Mouse (Mus musculus): ENCODE measurements around the gene Serhl. TPM values are rescaled to one million over a fixed set of nuclear protein-coding genes. Genes with fewer than 3 reads are reported as not detected.
"Not testable (repeated sequence)": the region's sequence is repeated elsewhere in the genome, so short reads cannot be mapped to it uniquely, and the experiment has no call there.

Gene Serhl
- polyA plus RNA-seq, 1 experiment from 2014 or later = 30.2 TPM

GRCm38 (mm10) chr15:83112898-83113297 lies 23.6 kb downstream of the Serhl start:
- H3K9ac ChIP-seq (replicated peaks; ENCODE audit: low read depth, low read length) = no peak overlapping the region
- WGBS = 3% methylated on average over 9 of the region's 11 CpGs
- ATAC-seq = peak; percentile 62; the same call in 1 of the 2 replicates

DNA sequence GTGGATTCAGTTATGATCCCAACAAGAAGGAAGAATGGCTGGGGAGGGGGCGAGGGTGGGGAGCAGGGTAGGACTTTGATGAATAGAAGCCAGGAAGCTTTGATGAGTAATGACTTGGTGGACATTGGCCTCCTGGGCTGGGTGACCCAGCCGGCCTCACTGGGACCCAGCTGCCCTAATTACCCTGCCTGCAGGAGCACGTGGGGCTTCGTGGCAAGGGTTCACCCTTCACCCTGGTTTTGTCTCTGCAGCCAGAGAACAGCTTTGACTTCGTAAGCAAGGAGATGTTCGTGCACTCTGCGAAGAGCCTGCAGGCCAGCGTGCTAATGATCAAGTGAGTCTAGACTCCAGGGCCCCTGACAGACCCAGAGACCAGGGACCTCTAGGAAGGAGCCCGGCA lies 24.8 kb downstream of the Serhl start:
- ATAC-seq = no peak
- Histone ChIP-seq H3K4me2 (ENCODE audit: low read length) (no peak overlapping the region), H3K9ac (replicated peaks; ENCODE audit: low read depth, low read length) (no peak overlapping the region), H3K4me1 (replicated peaks; ENCODE audit: control insufficient read depth, insufficient read depth, low read length) (peaks cover 19% of the 10 kb centered on the region), H3K27me3 (replicated peaks; ENCODE audit: control insufficient read depth, insufficient read depth, low read length) (no peaks in the 10 kb centered on the region), H3K36me3 (ENCODE audit: control insufficient read depth, insufficient read depth) (peaks cover 5% of the 10 kb centered on the region; the same call in 1 of the 2 replicates), H3K27ac (ENCODE audit: low read length) (no peak overlapping the region), H3K9me3 (ENCODE audit: control insufficient read depth, low read length) (no peaks in the 10 kb centered on the region), H3K4me3 (replicated peaks; ENCODE audit: low read length) (no peak overlapping the region)
- 80% methylated on average over 9 of the region's 9 CpGs for WGBS

More at GRCm38 (mm10) chr15:83112898-83113297, 23.6 kb downstream of the Serhl start:
- H3K4me2 ChIP-seq (ENCODE audit: low read length) = no peak overlapping the region
- H3K4me3 ChIP-seq (replicated peaks; ENCODE audit: low read length) = no peak overlapping the region
- H3K27ac ChIP-seq (ENCODE audit: low read length) = no peak overlapping the region
- peaks cover 5% of the 10 kb centered on the region; the same call in 1 of the 2 replicates for H3K36me3 ChIP-seq (ENCODE audit: control insufficient read depth, insufficient read depth)
- peaks cover 12% of the 10 kb centered on the region for H3K4me1 ChIP-seq (replicated peaks; ENCODE audit: control insufficient read depth, insufficient read depth, low read length)
- no peaks in the 10 kb centered on the region for H3K27me3 ChIP-seq (replicated peaks; ENCODE audit: control insufficient read depth, insufficient read depth, low read length)
- H3K9me3 ChIP-seq (ENCODE audit: control insufficient read depth, low read length) = no peaks in the 10 kb centered on the region

DNA sequence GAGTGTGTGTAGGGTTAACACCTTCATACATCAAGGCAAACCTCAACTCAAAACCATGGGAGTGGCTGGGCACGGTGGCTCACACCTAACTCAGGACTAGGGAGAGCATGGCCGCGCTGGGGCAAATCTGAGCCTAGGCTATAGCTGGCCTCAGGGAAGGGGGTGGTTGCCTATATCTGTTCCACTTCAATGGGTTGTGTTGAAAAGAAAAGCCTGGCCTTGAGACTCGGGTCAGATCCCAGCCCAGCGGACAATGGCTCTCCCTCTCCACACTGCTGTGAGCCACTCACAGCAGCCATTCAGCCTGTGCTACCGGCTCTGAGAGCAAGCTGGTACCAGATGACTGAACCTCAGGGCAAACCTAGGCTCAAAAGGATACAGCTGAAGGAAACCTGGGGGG lies 25.8 kb downstream of the Serhl start:
- no peak overlapping the region for H3K9ac ChIP-seq (replicated peaks; ENCODE audit: low read depth, low read length)
- ATAC-seq = no peak
- peaks cover 9% of the 10 kb centered on the region; the same call in 1 of the 2 replicates for H3K36me3 ChIP-seq (ENCODE audit: control insufficient read depth, insufficient read depth)
- no peak overlapping the region for H3K4me2 ChIP-seq (ENCODE audit: low read length)
- 24% methylated on average over 6 of the region's 6 CpGs for WGBS
- H3K27ac ChIP-seq (ENCODE audit: low read length) = no peak overlapping the region
- H3K4me1 ChIP-seq (replicated peaks; ENCODE audit: control insufficient read depth, insufficient read depth, low read length) = peaks cover 19% of the 10 kb centered on the region
- no peaks in the 10 kb centered on the region for H3K9me3 ChIP-seq (ENCODE audit: control insufficient read depth, low read length)
- H3K27me3 ChIP-seq (replicated peaks; ENCODE audit: control insufficient read depth, insufficient read depth, low read length) = no peaks in the 10 kb centered on the region
- no peak overlapping the region for H3K4me3 ChIP-seq (replicated peaks; ENCODE audit: low read length)

GRCm38 (mm10) chr15:83118360-83118759 lies 29.1 kb downstream of the Serhl start:
- H3K4me1 ChIP-seq (replicated peaks; ENCODE audit: control insufficient read depth, insufficient read depth, low read length) = peaks cover 16% of the 10 kb centered on the region
- no peaks in the 10 kb centered on the region for H3K27me3 ChIP-seq (replicated peaks; ENCODE audit: control insufficient read depth, insufficient read depth, low read length)
- no peak overlapping the region for H3K4me2 ChIP-seq (ENCODE audit: low read length)
- no peak overlapping the region; the same call in 1 of the 2 replicates for H3K27ac ChIP-seq (ENCODE audit: low read length)
- H3K36me3 ChIP-seq (ENCODE audit: control insufficient read depth, insufficient read depth) = peaks cover 9% of the 10 kb centered on the region; the same call in 1 of the 2 replicates
- 43% methylated on average over 7 of the region's 7 CpGs for WGBS
- H3K9me3 ChIP-seq (ENCODE audit: control insufficient read depth, low read length) = no peaks in the 10 kb centered on the region
- no peak for ATAC-seq
- no peak overlapping the region for H3K9ac ChIP-seq (replicated peaks; ENCODE audit: low read depth, low read length)
- H3K4me3 ChIP-seq (replicated peaks; ENCODE audit: low read length) = no peak overlapping the region

- WGBS = 2% methylated on average over 40 of the region's 43 CpGs
- Histone ChIP-seq H3K36me3 (ENCODE audit: control insufficient read depth, insufficient read depth) (peaks cover 24% of the 10 kb centered on the region), H3K9me3 (ENCODE audit: control insufficient read depth, low read length) (no peaks in the 10 kb centered on the region), H3K4me3 (replicated peaks; ENCODE audit: low read length) (peak overlapping the region; percentile 80), H3K4me2 (ENCODE audit: low read length) (peak overlapping the region; percentile 84), H3K27me3 (replicated peaks; ENCODE audit: control insufficient read depth, insufficient read depth, low read length) (no peaks in the 10 kb centered on the region), H3K27ac (ENCODE audit: low read length) (peak overlapping the region; percentile 87), H3K9ac (replicated peaks; ENCODE audit: low read depth, low read length) (peak overlapping the region; percentile 71), H3K4me1 (replicated peaks; ENCODE audit: control insufficient read depth, insufficient read depth, low read length) (peaks cover 16% of the 10 kb centered on the region)
- peak; percentile 41 for ATAC-seq
Measured at GRCm38 (mm10) chr15:83121709-83122565, 32.6 kb downstream of the Serhl start.

DNA sequence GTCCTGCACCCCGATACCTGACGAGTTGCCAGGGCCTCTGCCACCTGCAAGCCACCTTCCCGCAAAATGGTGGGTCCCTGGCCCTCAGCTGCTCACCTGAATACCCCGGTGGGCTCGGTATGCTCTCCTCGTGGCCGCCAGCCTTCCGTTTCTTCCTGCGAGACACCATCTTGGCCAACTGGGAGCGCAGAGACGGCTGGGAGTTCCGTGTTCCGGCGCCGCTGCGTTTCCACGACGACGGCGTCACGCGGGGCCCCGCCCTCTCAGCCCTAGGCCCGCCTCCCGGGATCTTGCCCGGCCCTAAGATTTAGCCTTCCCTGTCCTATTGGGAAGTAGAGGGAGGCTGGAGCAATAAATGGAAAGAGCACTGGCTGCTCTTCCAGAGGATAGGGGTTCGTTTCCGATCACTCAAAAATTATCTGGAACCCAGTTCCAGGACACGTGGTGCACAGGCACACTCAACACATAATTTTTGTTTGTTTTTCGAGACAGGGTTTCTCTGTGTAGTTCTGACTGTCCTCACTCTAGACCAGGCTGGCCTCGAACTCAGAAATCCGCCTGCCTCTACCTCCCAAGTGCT lies 33.4 kb downstream of the Serhl start, which contains the start of gene Rrp7a:
Gene Rrp7a, minus strand, starts transcription at position 236 of the 580 bp plus-strand sequence.
- peaks cover 16% of the 10 kb centered on the region for H3K4me1 ChIP-seq (replicated peaks; ENCODE audit: control insufficient read depth, insufficient read depth, low read length)
- no peaks in the 10 kb centered on the region for H3K27me3 ChIP-seq (replicated peaks; ENCODE audit: control insufficient read depth, insufficient read depth, low read length)
- peak within 1 kb of the TSS; percentile 84 for H3K4me2 ChIP-seq (ENCODE audit: low read length)
- no peaks in the 10 kb centered on the region for H3K9me3 ChIP-seq (ENCODE audit: control insufficient read depth, low read length)
- peak within 1 kb of the TSS; percentile 80 for H3K4me3 ChIP-seq (replicated peaks; ENCODE audit: low read length)
- peak within 1 kb of the TSS; percentile 71 for H3K9ac ChIP-seq (replicated peaks; ENCODE audit: low read depth, low read length)
- 10% methylated on average over 32 of the region's 32 CpGs for WGBS
- ATAC-seq = peak; percentile 95
- peaks cover 26% of the 10 kb centered on the region for H3K36me3 ChIP-seq (ENCODE audit: control insufficient read depth, insufficient read depth)
- peak within 1 kb of the TSS; percentile 87 for H3K27ac ChIP-seq (ENCODE audit: low read length)

DNA sequence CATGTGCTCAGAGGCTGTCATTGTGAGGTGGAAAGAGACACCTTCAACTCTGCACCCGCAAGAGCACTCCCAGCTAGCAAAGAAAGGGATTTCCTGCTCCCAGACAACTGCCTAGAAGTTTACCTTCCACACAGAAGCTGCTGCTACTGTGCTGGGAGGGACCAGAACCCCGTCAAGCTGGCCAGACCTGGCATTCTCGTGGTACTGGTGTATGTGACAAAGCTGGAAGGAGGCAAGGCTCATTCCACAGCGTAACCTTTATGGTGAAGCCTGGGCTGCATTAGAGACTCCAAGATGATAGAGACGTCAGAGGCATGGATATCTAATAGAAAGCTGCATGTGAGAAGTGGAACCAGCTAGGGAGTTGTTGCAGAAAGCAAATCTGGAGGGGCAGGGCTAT lies 35.3 kb downstream of the Serhl start:
- Histone ChIP-seq H3K9me3 (ENCODE audit: control insufficient read depth, low read length) (no peaks in the 10 kb centered on the region), H3K27ac (ENCODE audit: low read length) (no peak overlapping the region), H3K4me3 (replicated peaks; ENCODE audit: low read length) (no peak overlapping the region), H3K27me3 (replicated peaks; ENCODE audit: control insufficient read depth, insufficient read depth, low read length) (no peaks in the 10 kb centered on the region), H3K4me1 (replicated peaks; ENCODE audit: control insufficient read depth, insufficient read depth, low read length) (peaks cover 9% of the 10 kb centered on the region), H3K36me3 (ENCODE audit: control insufficient read depth, insufficient read depth) (peaks cover 36% of the 10 kb centered on the region), H3K4me2 (ENCODE audit: low read length) (no peak overlapping the region), H3K9ac (replicated peaks; ENCODE audit: low read depth, low read length) (no peak overlapping the region)
- 74% methylated on average over 5 of the region's 5 CpGs for WGBS
- no peak for ATAC-seq

DNA sequence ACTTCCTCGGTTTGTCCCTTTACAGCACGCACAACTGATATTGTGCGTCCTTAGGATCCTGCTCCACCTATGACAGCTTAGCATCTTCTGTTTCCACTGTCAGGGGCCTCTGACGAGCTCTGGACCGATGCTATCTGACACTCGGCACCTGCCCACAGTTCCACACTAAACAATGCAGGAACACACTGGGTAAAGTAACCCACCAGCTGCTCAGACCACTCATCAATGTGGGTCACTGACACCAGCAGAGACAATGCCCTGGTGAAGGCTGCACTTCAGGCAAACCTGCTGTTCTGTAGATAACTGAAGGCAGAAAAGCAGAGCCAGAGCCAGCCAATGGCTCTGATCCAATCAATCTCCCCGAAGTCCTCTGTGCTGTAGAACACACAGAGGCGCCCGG lies 37.3 kb downstream of the Serhl start:
- ATAC-seq = no peak
- no peak overlapping the region for H3K27ac ChIP-seq (ENCODE audit: low read length)

GRCm38 (mm10) chr15:83127037-83127436 lies 37.7 kb downstream of the Serhl start:
- H3K4me3 ChIP-seq (replicated peaks; ENCODE audit: low read length); H3K4me2 ChIP-seq (ENCODE audit: low read length); ATAC-seq; H3K9me3 ChIP-seq (ENCODE audit: control insufficient read depth, low read length); H3K4me1 ChIP-seq (replicated peaks; ENCODE audit: control insufficient read depth, insufficient read depth, low read length); H3K27me3 ChIP-seq (replicated peaks; ENCODE audit: control insufficient read depth, insufficient read depth, low read length); H3K27ac ChIP-seq (ENCODE audit: low read length); H3K9ac ChIP-seq (replicated peaks; ENCODE audit: low read depth, low read length): not testable (repeated sequence)
- 62% methylated on average over 3 of the region's 3 CpGs for WGBS
- peaks cover 46% of the 10 kb centered on the region for H3K36me3 ChIP-seq (ENCODE audit: control insufficient read depth, insufficient read depth)

More for the DNA sequence above, 37.3 kb downstream of the Serhl start:
- peaks cover 44% of the 10 kb centered on the region for H3K36me3 ChIP-seq (ENCODE audit: control insufficient read depth, insufficient read depth)
- H3K4me1 ChIP-seq (replicated peaks; ENCODE audit: control insufficient read depth, insufficient read depth, low read length) = peaks cover 2% of the 10 kb centered on the region
- no peak overlapping the region for H3K9ac ChIP-seq (replicated peaks; ENCODE audit: low read depth, low read length)
- H3K4me2 ChIP-seq (ENCODE audit: low read length) = no peak overlapping the region
- H3K9me3 ChIP-seq (ENCODE audit: control insufficient read depth, low read length) = no peaks in the 10 kb centered on the region
- H3K27me3 ChIP-seq (replicated peaks; ENCODE audit: control insufficient read depth, insufficient read depth, low read length) = no peaks in the 10 kb centered on the region
- H3K4me3 ChIP-seq (replicated peaks; ENCODE audit: low read length) = no peak overlapping the region
- 91% methylated on average over 9 of the region's 9 CpGs for WGBS
